Mouse (Mus musculus) layer of hippocampus, adult 11-12 months (tissue): ENCODE results near the gene Agbl4.

Source experiments
- DNase-seq: peaks from one replicate; pipeline ENCODE4 v3.0.0; 2022; ENCODE audit warnings: low spot score

Agbl4 gene

DNA sequence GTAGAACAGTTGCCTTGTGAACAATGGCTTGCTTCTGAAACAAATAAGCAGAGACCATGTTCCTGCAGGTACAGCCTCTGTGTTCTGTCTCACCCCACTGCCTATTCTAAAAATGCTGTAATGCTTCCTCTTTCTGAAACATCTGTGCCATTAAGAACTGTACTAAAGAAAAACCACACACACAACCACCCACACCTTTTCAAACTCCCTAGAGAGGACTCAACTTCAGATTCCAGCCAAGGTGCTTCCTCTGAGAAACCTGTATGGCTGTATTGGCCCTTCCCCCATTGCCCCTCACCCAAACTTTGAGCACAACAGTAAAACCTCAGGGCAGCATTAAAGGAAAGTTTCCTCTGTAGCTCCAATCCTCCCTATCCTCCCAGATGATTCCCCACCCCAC, 1002.3 kb downstream of the Agbl4 start:
- no peak for DNase-seq

DNA sequence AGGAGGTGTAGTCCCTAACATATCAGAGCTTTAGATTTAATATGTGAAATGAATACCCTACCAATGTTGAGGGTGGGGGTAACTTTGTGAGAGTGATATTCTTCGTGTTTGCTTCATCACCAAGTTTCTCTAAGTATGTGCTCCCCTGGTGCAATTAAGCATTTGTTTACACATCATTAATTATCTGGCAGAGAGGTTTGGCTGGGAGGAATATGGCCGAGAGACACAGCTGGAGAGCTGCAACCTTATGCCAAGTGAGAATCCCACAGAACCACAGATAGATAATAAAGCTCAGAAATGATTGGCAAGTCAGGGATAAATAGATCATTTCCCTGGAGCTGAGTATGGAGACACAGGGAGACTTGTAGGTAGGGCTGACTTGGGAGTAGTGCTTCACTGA, 1003.2 kb downstream of the Agbl4 start:
- no peak for DNase-seq

DNA sequence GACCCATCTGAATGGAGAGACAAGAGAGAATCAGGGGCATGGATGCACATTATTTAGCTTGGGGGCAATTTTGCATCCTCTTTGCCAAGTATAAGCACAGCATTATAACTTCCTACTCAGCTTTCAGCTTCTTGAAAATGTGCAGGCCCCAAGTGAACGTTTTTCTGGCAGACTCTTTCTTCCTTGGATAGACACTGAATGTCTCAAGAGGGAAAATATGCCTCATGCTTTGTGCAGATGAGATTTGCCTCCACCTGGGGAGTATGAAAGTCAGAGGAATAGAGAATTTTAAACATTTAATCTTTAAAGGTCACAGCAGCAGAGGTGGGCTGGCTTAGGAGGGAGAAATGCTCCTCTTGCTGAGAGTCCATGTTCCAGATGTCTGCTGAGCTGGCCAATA, 1005.8 kb downstream of the Agbl4 start:
- DNase-seq: no peak

DNA sequence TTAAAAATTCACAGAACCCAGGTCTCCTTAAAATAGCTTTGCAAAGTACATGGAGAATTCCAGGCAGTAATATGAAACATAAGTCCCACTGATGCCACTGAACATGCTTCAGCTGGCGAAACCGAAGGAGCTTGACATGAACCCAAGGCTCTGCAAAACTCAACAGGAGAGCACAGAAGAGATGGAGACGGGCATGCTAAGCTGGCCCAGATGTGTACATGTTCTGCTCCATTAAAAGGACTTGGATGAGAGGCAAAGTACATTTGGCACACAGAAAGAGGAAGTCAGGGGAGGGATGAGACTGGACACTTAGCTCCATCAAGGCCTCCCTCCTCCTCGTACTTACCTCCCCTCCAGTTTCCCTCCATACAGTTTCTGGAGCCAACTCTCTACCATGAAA, 1013.3 kb downstream of the Agbl4 start:
- DNase-seq: no peak

DNA sequence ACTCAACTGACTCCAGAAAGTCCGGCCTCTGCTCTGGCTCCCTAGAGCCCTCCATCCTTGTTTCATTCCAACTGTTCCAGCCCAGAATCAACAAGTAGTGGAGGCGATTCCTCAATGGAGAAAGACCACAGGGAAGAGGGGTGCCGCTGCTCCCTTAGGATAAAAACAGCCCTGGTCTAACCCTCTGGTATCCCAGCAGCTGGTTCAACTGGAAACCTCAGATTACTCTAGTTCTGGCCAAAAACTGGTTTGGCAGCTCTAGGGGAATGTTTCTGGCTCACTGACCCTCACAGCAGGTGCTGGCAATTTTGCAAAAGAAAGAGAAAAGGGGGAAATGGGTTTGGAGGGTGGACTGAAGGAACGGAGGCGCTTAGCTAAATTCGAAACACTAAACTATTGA, 1016.9 kb downstream of the Agbl4 start:
- DNase-seq: no peak

DNA sequence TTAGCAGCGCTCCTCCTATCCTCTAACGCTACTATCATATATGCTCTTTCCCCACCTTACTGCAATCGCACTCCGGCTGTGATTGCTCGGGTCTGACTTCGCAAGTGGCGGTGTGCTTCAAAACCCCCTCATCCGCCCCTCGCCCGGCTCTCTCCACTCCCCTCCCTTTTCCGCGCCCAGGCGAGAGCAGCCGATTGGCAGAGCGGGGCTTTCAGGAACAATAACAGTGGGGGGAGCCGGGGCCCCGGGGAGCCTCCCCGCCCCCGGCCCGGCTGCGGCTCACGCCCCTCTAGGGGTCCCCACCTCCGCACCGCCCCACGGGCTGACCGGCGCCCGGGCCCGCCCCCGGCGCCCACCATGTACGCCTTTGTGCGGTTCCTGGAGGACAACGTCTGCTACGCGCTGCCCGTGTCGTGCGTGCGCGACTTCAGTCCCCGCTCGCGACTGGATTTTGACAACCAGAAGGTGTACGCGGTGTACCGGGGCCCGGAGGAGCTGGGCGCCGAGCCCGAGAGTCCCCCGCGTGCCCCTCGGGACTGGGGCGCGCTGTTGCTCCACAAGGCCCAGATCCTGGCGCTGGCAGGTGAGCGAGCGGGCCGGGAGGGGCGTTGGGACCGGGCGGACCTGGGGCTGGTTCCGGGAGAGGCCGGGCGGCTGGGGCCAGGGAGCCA, 1017.5 kb downstream of the Agbl4 start, which contains the start of gene Bend5:
TSS of gene Bend5 (plus strand) at position 189 of the 671 bp plus-strand sequence.
- peak; percentile 56 for DNase-seq

DNA sequence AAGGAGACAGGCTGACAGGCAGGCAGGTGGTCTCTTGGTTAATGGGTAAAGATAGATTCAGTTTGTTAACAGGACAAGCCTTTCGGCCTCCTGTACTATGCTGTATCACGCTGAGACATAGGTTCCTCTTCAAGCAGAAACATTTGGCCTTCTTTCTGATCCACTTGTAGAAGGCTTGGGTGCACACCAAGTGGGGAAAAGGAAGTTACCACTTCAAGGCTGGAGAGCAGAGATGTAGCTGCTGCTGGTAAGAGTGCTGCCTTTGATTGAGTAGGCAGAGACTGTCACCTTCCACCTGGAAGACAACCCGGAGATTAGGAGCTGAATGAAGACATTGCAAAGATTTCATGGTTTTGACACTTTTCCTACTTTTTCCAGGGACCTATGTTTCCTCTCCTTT, 1018.7 kb downstream of the Agbl4 start:
- no peak for DNase-seq

DNA sequence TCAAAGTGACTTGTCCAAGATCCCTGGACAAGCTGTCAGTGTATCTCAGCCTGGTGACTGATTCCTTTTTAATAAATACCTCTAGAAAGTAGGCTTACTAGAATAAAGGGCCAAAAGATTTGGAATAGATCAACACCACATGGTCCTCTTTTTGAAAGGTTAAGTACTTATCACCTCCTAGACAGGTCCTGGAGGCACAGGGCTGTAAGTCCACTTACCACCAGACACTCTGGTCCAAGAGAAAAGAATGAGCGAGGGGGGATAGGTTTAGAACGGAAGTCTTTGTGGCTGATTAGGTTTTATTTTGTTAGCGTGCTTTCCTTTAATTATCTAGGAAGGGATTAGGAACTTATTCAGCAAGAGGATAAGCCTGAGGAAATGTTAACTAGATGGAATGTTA, 1019.1 kb downstream of the Agbl4 start:
- DNase-seq: no peak

DNA sequence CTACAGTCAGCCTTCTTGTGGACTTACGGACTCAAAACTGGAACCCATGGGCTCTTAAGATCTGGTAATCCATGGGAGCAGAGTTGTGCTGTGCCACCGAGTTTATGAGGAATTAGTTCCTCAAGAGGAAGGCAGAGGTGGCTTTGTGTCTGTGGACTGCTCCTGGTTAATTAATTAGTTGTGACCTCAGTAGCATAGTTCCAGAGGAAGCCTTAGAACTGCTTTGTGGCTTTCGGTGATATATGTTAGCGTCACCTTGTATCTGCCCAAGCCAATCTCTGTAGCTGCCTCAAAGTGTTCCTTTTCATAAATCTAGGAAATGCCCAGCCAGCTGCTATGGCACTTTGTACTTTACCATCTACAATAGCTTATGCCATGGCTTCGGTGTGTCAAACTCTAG, 1020.3 kb downstream of the Agbl4 start:
- DNase-seq: no peak

DNA sequence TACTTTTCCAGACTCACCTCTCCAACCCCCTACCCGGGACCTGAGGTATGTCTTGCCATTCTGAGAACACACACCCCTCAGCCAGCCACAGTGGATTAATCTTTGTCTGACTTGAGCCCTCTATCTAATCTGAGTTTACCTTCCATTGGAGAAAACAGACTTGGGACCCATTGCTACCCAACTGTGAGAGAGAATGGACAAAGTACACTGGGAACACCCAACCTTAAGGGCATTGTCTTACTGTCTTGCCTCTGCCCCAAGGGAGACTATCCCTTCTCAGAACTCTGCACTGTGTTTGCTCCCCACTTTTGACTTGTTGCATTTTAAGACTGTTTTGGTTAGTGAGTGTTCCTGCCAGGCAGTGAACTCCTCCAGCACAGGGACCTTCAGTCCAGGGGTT, 1022.0 kb downstream of the Agbl4 start:
- no peak for DNase-seq

DNA sequence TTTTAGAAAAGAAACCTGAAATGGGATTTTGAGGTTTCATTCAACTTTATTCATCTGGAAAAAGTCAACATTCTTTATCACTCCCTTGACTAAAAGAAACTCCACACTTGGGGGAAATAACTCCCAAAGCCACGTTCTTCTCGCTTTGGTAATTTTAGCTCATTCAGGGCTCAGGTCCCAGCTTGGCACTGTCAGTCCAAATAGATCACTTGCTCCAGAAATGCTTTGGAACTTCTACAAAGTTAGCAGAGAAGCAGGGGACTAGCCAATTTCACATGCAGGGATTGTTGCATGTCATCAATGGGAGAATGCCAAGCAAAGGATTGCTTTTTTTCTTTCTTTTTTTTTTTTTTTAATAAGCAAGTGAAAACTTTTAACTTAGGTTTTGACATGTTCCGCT, 1022.6 kb downstream of the Agbl4 start:
- DNase-seq: no peak

DNA sequence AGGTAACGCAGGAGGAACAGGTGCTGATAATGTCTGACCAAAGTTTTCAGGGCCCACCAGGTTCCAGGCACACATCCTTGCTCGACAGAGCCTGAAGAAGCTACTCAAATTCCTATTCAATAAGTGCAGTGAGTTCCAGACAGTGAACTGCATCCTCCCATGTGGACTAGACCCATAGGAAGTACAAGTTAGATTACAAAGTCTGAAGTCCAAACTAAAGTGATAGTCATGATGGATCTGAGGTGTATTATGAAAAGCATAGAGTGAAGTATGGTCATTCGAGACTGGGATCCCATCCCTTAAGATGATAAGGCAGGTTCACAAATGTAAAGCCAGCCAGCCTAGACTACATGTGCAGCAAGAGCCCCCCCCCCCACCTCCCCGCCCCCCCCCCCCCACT, 1023.5 kb downstream of the Agbl4 start:
- no peak for DNase-seq

DNA sequence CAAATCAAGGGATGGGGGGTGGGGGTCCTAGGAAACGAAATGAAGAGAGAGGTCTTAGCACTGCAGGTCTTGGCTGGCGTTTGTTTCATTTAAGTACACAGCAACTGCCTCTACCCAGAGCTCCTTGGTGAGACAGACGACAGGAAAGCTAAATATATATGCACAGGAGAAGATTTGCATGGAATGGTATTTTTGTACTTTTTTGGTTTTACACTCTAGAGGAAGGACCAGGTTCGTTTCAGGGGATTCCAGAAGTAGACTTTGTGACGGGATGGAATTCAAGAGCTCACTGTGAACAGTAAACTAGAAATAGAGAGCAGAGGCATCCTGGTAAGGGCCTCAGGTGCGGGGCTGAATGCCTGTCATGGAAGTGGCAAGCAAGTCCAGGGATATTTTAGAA, 1024.3 kb downstream of the Agbl4 start:
- no peak for DNase-seq

DNA sequence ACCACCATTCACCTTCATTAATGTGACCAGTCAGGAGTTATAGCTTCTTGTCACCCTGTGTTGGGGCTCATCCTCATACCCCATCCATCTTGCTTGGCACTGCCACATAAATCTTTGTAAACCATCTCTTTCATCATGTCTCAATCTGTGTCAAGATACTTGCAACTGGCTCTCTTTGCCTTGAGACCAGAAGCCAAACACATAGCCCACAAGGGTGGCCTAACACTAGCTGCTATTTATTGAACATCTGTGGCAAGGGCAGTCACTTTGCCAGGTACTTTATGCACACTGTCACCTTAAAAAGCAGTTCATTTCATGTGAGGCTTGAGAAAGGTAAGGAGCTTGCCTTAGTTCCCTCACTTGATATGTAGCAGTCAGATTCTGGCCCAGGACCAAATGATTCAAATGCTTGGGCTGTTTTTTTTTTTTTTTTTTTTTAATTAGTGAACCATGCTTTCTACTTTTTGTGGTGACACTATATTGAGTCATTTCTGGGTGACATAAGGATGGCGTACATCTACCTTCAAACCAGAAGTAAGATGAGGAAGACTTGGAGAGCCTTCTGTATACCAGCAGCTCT, 1027.0 kb downstream of the Agbl4 start:
- DNase-seq: no peak

DNA sequence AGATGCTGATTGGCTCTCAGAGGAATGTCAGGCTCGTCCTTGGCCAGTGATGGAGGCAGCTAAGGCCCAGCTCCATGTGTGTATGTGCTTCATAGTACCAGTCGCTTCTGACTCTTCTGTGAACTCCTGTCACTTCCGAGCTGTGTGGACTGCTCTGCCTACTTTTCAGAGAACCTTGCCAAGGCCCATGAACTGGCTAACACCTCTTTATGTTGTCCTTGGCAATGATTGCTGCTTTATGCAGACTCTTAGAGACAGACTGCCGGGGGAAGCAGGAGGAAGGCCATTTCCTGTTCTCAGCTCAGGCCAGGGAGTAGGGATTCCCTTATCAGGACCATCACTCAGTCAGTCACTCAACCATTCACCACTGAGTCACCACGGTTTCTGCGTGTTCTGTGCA, 1027.7 kb downstream of the Agbl4 start:
- no peak for DNase-seq

DNA sequence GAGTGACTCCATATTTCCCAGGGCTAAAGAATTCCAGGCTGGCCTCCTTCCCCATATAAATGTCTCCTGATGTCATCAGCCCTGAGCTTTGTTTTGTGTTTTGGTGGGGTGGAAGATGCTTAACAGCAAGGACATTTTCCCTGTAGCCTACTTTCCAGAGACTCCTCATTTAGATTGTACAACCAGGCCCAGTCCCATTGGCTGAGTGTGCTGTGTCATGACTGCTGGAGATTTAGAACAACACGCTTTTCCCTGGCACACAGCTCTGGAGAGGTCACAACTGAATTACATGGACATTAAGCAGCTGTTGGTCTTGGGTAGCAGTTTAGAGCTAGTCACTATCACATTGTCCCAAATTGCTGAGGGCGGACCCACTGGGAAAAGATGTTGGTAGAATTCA, 1033.7 kb downstream of the Agbl4 start:
- no peak for DNase-seq

DNA sequence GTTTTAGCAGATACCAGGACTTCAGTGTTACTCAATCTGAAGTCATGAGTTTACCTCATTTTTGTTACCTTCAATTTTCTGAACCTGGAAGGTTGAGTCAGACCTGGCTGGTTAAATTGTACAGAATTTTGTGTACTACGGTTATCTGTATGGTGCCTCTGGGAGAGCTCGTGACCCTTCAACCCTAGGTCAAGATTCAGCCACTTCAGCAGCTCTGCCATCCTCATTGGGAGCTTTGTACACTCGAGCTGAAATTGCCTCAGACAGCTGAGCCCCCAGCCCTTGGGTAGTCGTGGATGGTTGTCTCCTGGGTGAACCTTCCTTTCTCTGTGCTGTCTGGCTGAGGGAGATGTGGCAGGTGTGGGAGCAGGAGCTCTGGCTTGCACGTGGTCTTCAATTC, 1034.6 kb downstream of the Agbl4 start:
- DNase-seq: no peak

DNA sequence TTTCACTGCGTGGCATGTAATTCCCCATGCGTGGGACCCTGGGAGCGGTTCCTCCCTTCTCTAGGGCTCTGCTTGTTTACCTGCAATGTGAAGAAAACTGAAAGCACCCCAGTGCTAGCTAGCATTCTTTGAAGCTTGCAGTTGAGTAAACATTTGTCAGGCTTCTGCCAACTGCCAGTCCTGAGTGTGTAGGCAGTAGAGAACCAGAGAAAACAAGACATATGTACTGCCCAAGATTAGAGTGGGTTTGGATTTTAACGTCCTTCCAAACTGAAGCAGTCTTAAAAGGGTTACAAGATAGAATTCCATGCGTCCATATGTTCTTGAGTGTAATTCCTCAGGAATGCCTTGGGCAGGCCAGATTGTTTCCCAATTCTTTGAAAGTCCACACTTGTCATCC, 1035.0 kb downstream of the Agbl4 start:
- no peak for DNase-seq

DNA sequence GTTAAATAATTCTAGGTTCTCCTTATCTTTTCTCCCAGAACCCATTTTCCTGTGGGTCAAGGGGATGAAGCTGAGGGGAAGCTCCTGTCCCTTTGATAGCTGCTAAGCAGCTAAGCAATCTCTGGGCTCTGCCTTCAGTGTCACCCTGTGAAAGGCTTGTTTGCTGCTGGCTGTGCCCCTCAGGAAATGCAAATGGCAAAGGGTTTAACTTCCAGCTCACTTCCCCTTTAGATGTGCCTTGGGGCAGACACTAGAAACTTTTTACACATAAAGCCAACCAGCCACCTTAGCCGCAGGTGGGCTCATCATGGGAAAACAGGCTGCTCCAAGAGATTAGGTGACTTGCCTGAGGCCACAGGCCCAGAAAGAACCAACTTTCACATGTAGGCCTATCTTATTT, 1044.2 kb downstream of the Agbl4 start:
- DNase-seq: no peak

DNA sequence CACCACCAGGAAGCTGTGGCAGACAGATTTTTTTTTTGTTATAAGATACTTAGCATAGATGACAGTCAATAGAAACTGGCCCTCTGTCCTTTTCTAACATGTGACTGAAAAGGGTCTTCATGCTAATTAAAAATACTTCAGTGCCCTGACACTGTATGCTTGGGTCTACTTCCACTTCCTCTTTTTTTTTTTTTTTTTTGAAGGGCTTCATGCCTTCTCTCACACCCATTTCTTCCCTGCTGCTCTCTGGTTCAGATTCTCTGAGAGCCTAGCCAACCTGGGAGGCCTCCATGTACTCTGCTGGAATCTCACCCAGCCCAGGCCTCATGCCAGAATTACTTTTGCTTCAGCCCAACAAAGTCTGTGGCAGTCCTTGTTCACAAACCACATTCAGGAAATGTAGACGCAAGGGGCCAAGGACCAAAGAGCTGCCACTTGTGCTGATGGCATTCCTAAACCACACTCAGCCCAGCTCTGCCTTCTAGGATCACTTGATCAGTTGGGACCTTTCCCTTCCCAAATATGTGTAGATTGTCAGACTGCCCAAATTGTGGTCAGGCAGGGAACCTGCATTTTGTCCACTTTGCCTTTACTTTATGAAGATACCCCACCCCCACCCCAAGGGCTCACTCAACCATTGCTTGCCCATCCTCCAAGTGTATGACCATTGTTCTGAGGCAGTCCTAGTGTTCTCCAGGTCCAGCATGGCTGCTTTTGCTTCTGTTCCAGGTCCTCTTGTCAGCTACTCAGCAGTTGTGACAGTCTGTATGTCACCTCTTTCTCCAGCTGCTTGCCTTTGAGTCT, 1045.2 kb downstream of the Agbl4 start:
- DNase-seq: peak; percentile 47

DNA sequence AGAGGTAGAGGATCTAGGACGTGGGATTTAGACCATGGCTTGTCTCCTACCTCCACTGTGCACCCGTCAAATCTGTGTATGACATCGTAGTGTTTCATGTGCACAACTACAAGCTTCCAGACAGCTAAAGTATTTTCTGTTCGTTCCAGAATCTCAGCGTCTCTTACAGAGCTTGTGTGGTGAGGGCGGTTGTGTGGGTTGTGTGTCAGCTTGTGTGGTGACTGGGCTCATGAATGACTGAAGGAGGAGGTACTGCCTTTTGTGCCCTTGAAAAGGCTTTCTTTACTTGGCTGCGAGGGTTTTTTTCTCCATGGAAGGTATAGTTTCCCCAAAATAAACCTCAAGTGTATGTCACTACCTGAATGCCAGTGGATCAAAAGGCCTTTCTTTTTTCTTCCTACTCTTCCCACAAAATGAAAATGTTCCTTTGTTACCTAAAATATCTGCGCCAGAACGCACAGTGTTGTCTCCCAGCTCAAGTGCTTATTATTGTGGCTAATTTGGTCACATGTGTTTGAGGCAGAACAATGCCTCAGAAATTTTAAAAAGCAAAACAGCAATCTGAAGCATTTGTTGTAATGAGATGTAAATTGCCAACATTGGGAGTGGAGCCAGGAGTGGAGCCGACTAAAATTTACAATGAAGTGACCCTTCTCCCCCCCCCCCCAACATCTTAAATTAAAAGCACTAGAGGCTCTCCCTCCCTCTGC, 1046.6 kb downstream of the Agbl4 start:
- DNase-seq: no peak

DNA sequence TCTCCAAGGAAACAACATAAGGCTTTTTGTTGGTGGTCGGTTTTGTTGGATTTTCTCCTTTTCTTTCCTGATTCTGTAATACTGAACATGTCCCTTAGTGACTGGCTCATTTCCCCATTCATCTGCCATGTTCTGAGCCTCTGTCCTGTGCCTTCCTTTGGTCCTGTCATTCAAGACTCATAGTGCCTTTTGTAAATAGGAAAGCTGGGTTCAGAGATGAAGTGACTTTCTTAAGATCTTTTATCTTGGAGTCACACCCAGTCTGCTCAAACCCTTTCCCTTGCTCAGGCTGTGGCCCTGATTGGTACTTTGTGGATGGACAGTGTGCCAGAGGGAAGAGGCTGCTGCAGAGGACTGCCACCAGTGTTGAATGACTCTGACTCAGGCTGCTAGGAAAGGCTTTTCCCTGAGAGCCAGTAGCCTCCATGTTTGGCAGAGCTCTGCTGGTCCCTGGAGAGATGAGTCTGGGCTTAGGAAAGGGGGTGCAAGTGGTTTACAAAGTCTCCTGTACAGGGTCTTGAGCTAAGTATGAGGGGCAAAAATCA, 1047.2 kb downstream of the Agbl4 start:
- no peak for DNase-seq

DNA sequence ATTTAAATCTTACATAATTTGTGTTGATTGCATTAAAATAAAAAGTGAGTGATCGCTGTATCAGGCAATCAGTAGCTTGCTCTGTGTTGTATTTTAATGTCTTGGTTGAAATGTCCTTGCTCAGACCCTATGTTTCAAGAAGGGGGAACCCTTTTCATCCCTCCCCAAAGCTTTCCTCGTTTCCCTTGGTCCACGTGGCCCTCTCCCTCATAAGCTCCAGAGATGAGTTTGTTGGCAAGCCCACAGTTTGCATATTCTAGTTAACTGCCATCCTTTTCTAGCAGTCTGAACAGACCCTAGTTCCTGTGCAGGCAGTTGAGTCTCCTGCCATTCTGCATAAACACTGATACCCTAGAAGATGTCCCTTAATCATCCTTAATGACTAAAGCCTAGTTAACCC, 1050.5 kb downstream of the Agbl4 start:
- DNase-seq: no peak
